Mouse (Mus musculus) cerebellum, adult 2 months (tissue): ENCODE measurements around the gene Egfem1.

ENCODE experiments used
- CTCF ChIP-seq: fragments of 200-500 bp; IDR thresholded peaks from 2 replicates; pipeline ENCODE4 v1.5.1; 2011; ENCODE audit warnings: low read depth, mild to moderate bottlenecking, control low read depth, low read length, moderate library complexity, borderline replicate concordance; ENCODE audit not compliant: insufficient read depth
- POLR2A ChIP-seq: fragments of 200-500 bp; IDR thresholded peaks from 2 replicates; pipeline ENCODE4 v1.6.1; 2011; ENCODE audit warnings: low read length, control low read depth, borderline replicate concordance; ENCODE audit not compliant: insufficient read depth

DNA sequence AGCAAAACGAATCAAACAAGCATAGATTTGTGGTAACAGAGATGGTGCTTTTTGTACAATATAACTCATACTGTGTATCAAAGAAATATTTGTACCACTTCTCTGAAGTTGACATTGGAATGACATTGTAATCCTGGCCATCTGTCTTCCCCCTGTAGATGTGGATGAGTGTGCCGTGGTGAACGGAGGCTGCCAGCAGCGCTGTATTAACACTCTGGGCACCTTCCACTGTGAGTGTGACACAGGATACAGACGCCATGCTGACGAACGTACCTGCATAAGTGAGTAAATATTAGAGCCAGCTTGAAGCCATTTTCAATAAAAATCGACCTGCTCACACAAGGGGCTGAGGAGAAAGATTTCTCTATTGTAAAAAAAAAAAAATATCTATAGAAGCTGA is 500.9 kb downstream of the Egfem1 start:
- TF ChIP-seq CTCF (no peak), POLR2A (no peak)
